Mouse (Mus musculus) hindbrain, embryonic 13.5 days (tissue): Measurements from ENCODE around the gene Gnl2. TPM values are rescaled to one million over a fixed set of nuclear protein-coding genes. Genes with fewer than 3 reads are reported as not detected.
A peak's percentile ranks its signal among the peaks of the same experiment; 100 is the strongest.

ENCODE experiments used
- ATAC-seq: fragments of 200-750 bp; cut with Nextera tagmentation; 2 replicates; pipeline ENCODE4 v1.8.0; 2017; ENCODE audit warnings: moderate TSS enrichment; ENCODE audit not compliant: low FRiP score
- H3K27ac ChIP-seq: fragments of 300-500 bp; sonication (generic); 2 replicates; pipeline ENCODE4 v1.5.1; 2015; ENCODE audit warnings: inconsistent platforms, mild to moderate bottlenecking, moderate library complexity
- H3K27me3 ChIP-seq: fragments of 300-500 bp; sonication (generic); 2 replicates; pipeline ENCODE4 v1.6.1; 2015; ENCODE audit warnings: mild to moderate bottlenecking, inconsistent platforms
- H3K36me3 ChIP-seq: fragments of 300-500 bp; sonication (generic); 2 replicates; pipeline ENCODE4 v1.6.1; 2015; ENCODE audit warnings: mild to moderate bottlenecking, inconsistent platforms
- H3K4me1 ChIP-seq: fragments of 300-500 bp; sonication (generic); replicated peaks from 2 replicates; pipeline ENCODE4 v1.6.1; 2015; ENCODE audit warnings: inconsistent platforms
- H3K4me2 ChIP-seq: fragments of 300-500 bp; sonication (generic); 2 replicates; pipeline ENCODE4 v1.6.1; 2015; ENCODE audit warnings: inconsistent platforms, mild to moderate bottlenecking, moderate library complexity
- H3K4me3 ChIP-seq: fragments of 300-500 bp; sonication (generic); 2 replicates; pipeline ENCODE4 v1.5.1; 2015; ENCODE audit warnings: mild to moderate bottlenecking, inconsistent platforms
- H3K9ac ChIP-seq: fragments of 300-500 bp; sonication (generic); 2 replicates; pipeline ENCODE4 v1.6.1; 2015; ENCODE audit warnings: mild to moderate bottlenecking, inconsistent platforms
- H3K9me3 ChIP-seq: fragments of 300-500 bp; sonication (generic); 2 replicates; pipeline ENCODE4 v1.6.1; 2016; ENCODE audit warnings: inconsistent platforms
- WGBS: fragments of 180-500 bp; shearing (Covaris S2); methylation state at CpG from one replicate; pipeline ENCODE4 v1.1.7; 2015; 5-methylcytosine and 5-hydroxymethylcytosine counted together
- polyA plus RNA-seq: library from polyadenylated mRNA; unstranded; fragments of >200 nt; fragmentation: Nextera tagmentation; extraction: Ambion mirVana; gene quantifications from 2 replicates; pipeline ENCODE4 v1.2.1, GENCODE M21; 2015

Gnl2 gene
- polyA plus RNA-seq, 1 experiment from 2014 or later = 90.6 TPM

DNA sequence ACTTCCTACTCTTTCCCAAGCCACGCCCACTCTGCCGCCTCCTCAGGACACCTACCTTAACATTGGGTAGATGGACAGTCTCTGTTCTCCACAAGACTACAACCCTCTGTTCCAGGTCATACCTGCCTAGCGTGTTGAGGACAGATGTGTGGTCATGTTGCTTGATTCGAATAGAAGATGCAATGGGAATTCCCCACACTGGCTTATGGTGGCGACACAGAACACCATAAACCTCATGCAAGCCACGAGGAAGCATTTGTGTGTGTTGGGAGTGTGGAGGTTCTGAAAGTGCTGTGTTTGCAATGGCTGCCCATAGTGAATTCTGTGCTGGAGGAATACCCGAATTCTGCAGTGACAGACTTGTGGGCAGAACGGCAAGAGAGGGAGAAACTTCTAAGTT, 47.4 kb downstream of the Gnl2 start:
- H3K9me3 ChIP-seq = no peaks in the 10 kb centered on the region
- no peak for ATAC-seq
- H3K27me3 ChIP-seq = peaks cover 12% of the 10 kb centered on the region; the same call in 1 of the 2 replicates
- H3K9ac ChIP-seq = no peak overlapping the region
- no peak overlapping the region for H3K4me2 ChIP-seq
- H3K4me3 ChIP-seq = no peak overlapping the region
- WGBS = 83% methylated on average over 8 of the region's 8 CpGs
- no peak overlapping the region for H3K27ac ChIP-seq
- peaks cover 2% of the 10 kb centered on the region; the same call in 1 of the 2 replicates for H3K36me3 ChIP-seq
- peaks cover 21% of the 10 kb centered on the region for H3K4me1 ChIP-seq

DNA sequence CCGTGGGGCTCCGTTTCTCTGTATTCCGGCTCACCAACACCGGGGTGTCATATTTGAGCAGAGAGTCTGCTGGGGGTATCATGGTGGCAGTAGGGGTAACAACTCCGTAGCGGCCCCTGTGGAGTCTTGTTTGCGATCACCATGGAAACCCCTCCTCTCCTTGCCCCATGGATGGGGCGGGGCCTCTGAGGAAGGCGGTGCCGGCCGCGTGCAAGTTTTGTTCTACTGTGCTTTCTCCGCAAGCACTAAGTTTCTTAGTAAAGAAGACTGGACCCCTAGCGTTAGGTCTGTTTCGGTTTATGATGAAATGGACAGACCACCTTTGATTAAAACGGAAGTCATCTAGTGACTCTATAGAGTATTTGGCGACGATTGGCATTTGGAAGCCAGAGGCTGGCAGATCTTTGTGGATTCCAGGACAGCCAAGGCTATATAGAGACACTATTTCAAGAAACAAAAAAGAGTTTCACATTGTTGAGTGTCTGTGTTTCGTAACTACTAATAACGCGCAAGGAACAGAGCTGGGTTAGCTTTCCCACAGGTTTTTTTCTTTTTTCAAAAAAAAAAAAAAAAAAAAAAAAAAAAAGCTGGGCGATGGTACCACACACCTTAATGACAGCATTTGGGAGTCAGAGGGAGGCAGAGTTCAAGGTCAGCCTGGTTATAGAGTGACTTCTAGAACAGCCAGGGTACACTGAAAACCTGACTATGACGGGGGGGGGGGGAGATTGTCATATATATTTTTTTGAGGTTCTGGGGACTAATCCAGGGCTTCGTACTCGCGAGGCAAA, 49.3 kb downstream of the Gnl2 start, which contains the start of gene Dnali1:
Gene Dnali1 (minus strand): TSS at position 187 of the 791 bp plus-strand sequence.
- Histone ChIP-seq H3K36me3 (peaks cover 20% of the 10 kb centered on the region), H3K9me3 (no peaks in the 10 kb centered on the region), H3K27ac (peak within 1 kb of the TSS; percentile 70), H3K4me2 (peak within 1 kb of the TSS; percentile 90), H3K4me3 (peak within 1 kb of the TSS; percentile 90), H3K9ac (peak within 1 kb of the TSS; percentile 91), H3K4me1 (peaks cover 21% of the 10 kb centered on the region), H3K27me3 (peaks cover 12% of the 10 kb centered on the region; the same call in 1 of the 2 replicates)
- WGBS = 4% methylated on average over 26 of the region's 26 CpGs
- peak; percentile 44; the same call in 1 of the 2 replicates for ATAC-seq

DNA sequence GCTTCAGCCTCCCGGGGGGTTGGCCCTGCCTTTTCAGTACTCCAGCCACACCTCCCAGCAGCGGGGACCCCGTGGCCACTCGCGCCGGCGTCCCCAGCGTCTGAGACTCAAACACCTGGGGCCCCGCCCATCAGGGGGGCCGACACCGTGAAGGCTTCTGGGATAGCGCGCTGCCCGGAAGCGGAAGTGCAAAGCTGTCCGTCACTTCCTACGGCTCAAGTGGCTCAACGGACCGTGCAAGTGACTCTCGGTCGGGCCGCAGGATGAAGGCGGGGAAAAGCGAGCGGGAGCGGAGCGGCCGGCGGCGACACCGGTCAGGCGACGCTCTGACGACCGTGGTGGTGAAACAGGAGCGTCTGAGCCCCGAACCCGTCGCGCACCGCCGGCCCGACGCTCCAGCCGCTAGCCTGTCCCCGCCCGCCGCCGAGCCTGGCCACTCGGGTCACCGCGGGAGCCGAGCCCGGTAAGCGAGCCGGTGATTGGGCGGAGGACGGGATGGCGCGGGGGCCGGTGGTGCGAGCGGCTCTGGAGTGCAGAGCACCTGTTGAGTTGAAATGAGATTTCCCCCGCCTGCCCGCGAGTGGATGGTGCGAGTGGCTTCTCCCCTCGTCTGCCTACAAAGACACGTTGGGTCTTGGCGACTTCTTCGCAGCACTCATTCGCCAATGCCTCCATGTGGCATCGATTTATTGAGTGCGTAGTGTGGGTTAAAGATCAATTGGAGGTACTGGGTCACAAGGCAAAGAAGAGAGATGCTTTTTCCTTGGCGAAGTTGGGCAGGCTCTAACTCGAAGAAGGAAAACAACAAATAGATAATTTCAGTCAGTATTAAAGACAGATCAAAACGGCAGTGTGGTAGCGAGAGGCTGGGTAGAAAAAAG, 50.3 kb downstream of the Gnl2 start, which contains the start of gene Snip1:
Gene Snip1 (plus strand): TSS at position 183 of the 881 bp plus-strand sequence.
- Histone ChIP-seq H3K9ac (peak within 1 kb of the TSS; percentile 91), H3K4me3 (peak within 1 kb of the TSS; percentile 90), H3K9me3 (no peaks in the 10 kb centered on the region), H3K27ac (peak within 1 kb of the TSS; percentile 70), H3K4me1 (peaks cover 21% of the 10 kb centered on the region), H3K27me3 (peaks cover 12% of the 10 kb centered on the region; the same call in 1 of the 2 replicates), H3K4me2 (peak within 1 kb of the TSS; percentile 90), H3K36me3 (peaks cover 30% of the 10 kb centered on the region)
- ATAC-seq = peak; percentile 93
- under 1% methylated on average over 74 of the region's 78 CpGs for WGBS

DNA sequence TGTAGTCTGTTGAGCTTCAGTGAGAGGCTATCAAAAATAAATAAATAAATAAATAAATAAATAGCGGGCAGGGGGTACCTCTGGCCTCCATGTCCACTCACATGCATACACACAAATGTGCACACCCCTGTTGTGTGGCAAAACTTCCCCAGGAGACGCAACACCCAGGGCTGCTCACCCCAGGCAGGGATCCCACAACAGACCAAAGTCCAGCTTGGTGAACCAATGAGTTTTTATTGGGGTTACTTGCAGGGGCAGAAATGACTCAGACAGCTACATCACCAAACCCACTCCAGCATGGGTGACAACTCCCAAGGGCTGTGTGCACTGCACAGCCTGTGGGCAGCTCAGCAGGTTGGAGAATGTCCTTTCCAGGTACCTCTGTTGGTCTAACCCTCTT, 61.3 kb downstream of the Gnl2 start:
- ATAC-seq = no peak
- 92% methylated on average over 2 of the region's 2 CpGs for WGBS

DNA sequence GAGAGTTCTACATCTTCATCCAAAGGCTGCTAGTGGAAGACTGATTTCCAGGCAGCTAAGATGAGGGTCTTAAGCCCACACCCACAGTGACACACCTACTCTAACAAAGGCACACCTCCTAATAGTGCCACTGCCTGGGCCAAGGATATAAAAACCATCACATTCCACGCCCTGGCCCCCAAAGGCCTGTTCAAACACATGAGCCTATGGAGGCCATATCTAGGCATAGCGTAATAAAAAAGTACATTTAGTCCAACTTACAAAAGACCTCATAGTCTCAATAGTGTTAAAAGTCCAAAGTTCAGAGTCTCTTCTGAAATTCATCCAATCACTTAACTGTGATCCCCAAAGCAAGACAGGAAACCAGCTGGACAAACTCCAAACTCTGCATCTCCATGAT, 62.3 kb downstream of the Gnl2 start:
- H3K4me1 ChIP-seq = peaks cover 2% of the 10 kb centered on the region; the same call in 1 of the 2 replicates
- no peaks in the 10 kb centered on the region for H3K9me3 ChIP-seq
- H3K4me2 ChIP-seq = no peak overlapping the region
- no peak overlapping the region for H3K4me3 ChIP-seq
- no peak overlapping the region for H3K9ac ChIP-seq
- ATAC-seq = no peak
- no peaks in the 10 kb centered on the region for H3K27me3 ChIP-seq
- WGBS = 97% methylated on average over 2 of the region's 2 CpGs
- H3K36me3 ChIP-seq = peaks cover 38% of the 10 kb centered on the region
- H3K27ac ChIP-seq = no peak overlapping the region

More for the DNA sequence above, 61.3 kb downstream of the Gnl2 start:
- Histone ChIP-seq H3K4me2 (no peak overlapping the region), H3K27me3 (no peaks in the 10 kb centered on the region), H3K36me3 (peaks cover 48% of the 10 kb centered on the region), H3K9me3 (no peaks in the 10 kb centered on the region), H3K9ac (no peak overlapping the region), H3K4me3 (no peak overlapping the region), H3K4me1 (no peaks in the 10 kb centered on the region), H3K27ac (no peak overlapping the region)

DNA sequence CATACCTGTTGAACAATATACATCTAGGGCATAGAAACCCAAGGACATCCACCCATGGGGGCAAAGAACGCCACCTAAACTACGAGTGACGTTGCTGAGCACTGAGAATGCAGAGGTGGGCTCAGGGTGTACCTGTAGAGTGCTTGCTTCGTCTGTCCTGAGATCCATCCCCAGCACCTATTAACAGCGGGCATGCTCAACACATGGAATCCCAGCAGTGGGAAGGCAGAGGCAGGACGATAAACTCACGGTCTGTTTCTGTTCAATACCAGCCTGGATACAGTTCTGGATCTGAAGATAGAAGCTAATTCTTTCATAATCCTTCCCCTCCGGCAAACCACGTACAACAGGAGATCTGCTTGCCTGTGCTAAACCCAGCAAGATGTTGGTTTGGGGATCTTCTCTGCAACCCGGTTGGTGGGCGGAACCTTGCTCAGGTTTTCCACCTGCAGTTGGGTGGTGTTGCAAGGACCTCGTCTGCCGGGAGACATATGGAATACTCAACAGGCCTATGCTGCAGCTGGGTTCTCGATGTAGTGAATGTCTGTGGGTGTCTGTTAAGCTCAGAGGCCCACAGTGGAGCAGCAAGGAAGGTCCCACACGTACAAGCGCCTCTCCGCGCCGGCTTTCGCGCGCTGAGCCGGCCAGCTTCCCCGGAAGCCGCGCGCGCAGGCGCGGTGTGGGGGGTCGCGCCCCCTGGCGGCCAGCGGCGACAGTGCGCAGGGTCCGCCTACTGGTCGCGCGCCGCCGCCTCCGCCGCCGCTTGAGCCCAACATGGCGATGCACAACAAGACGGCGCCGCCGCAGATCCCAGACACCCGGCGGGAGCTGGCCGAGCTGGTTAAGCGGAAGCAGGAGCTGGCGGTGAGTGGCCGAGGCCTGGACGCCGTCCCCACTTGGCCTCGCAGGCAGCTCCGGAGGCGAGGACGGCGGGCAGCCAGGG, 68.3 kb downstream of the Gnl2 start, which contains the start of gene Meaf6:
Gene Meaf6 (plus strand): TSS at position 732 of the 943 bp plus-strand sequence.
- Histone ChIP-seq H3K4me3 (peak within 1 kb of the TSS; percentile 86), H3K27me3 (no peaks in the 10 kb centered on the region), H3K4me2 (peak within 1 kb of the TSS; percentile 79), H3K36me3 (peaks cover 31% of the 10 kb centered on the region), H3K4me1 (peaks cover 28% of the 10 kb centered on the region), H3K9ac (peak within 1 kb of the TSS; percentile 93), H3K27ac (peak within 1 kb of the TSS; percentile 99), H3K9me3 (no peaks in the 10 kb centered on the region)
- ATAC-seq = peak; percentile 87
- WGBS = 1% methylated on average over 42 of the region's 63 CpGs

DNA sequence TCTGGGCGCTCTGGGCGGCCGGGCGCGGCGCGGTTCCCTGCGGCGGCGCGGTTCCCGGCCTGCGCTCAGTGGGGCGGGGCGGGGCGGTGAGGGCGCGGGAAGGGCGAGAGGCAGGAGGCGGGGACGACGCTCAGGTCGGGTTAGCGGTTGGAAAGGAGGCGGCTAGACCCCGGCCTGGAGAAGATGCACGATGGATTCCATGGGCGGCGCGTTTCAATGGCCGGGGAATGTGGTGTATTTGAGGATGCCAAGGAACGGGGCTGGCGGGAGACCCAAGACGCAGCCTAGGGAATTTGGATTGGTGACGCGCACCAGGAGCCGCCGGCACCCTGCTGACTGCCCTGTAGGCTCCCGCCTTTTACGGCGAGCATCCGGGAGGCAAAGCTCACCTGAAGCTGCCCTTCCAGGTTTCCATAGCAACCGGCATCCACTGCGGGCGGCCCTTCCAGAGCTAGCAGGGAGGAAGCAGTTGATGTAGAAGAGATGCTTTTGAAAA, 69.0 kb downstream of the Gnl2 start:
- H3K36me3 ChIP-seq = peaks cover 38% of the 10 kb centered on the region
- H3K4me1 ChIP-seq = peaks cover 28% of the 10 kb centered on the region
- H3K4me2 ChIP-seq = peak overlapping the region; percentile 70
- H3K27ac ChIP-seq = peak overlapping the region; percentile 99
- no peaks in the 10 kb centered on the region for H3K9me3 ChIP-seq
- no peaks in the 10 kb centered on the region for H3K27me3 ChIP-seq
- peak overlapping the region; percentile 93 for H3K9ac ChIP-seq
- WGBS = 2% methylated on average over 42 of the region's 45 CpGs
- H3K4me3 ChIP-seq = peak overlapping the region; percentile 86
- ATAC-seq = peak; percentile 90

DNA sequence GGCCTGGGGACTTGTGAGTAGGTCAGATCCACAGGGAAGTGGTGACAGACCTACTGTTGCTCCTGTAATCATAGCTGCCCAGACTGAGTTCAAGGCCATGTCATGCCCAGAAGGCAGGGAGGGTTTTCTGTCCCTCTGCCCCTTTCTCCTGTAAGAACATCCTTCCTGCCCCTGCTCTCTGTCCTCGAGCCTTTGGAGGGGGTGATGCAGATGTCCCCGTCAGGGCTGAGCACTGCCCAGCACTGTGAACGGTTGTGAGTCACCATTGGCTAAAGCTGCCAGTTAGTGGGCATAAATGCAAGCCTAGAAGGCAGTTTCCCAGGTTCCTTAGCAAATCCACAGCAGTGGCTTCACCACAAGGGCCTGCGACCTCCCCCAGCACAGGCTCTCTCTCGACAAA, 76.6 kb downstream of the Gnl2 start:
- Histone ChIP-seq H3K4me1 (no peaks in the 10 kb centered on the region), H3K4me2 (no peak overlapping the region), H3K9ac (no peak overlapping the region), H3K4me3 (no peak overlapping the region), H3K27me3 (no peaks in the 10 kb centered on the region), H3K27ac (no peak overlapping the region), H3K9me3 (no peaks in the 10 kb centered on the region), H3K36me3 (peaks cover 58% of the 10 kb centered on the region)
- 90% methylated on average over 5 of the region's 5 CpGs for WGBS
- ATAC-seq = no peak

DNA sequence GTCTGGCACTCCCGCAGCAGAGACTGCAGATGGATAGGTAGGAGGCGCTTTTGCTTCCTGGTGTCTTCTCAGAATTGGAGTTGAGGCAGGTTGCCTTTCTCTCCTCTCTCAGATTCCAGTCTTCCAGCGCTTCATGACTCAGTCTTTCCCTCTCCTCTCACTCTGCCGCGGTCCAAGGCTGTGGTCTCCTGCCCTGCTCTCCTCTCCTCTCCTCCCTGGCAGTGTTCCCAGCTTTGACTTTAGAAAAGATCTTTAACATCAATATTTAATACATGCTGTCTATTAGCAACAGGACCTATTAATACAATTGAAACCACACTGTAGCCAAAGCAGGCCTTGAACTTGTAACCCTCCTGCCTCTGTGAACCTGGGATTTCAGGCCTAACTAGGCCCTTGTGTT, 79.7 kb downstream of the Gnl2 start:
- H3K9me3 ChIP-seq = no peaks in the 10 kb centered on the region
- H3K4me3 ChIP-seq = no peak overlapping the region
- H3K9ac ChIP-seq = no peak overlapping the region
- WGBS = 97% methylated on average over 5 of the region's 5 CpGs
- H3K27ac ChIP-seq = no peak overlapping the region; the same call in 1 of the 2 replicates
- H3K4me2 ChIP-seq = no peak overlapping the region
- no peaks in the 10 kb centered on the region for H3K27me3 ChIP-seq
- no peaks in the 10 kb centered on the region for H3K4me1 ChIP-seq
- H3K36me3 ChIP-seq = peaks cover 29% of the 10 kb centered on the region
- no peak for ATAC-seq

DNA sequence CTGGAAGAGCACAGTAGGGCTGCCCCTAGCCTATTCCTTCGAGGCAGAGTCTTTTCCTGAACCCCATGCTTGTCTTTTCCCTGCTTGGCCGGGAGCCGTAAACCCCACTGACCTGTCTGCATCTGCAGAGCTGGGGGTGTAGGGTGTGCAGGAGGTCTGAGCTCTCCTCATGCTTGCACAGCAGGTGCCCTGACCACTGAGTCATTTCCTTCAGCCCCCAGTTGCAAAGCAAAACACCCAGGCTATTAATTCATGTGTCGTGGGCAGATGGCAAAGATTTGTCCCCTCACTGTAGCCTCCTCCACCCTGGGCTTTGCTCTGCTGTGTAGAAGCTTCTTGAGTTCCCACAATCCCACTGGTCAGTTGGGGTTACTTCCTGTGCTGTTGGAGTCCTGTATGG, 81.0 kb downstream of the Gnl2 start:
- 93% methylated on average over 4 of the region's 4 CpGs for WGBS
- Histone ChIP-seq H3K27me3 (no peaks in the 10 kb centered on the region), H3K36me3 (peaks cover 22% of the 10 kb centered on the region), H3K9ac (no peak overlapping the region), H3K27ac (no peak overlapping the region), H3K4me3 (no peak overlapping the region), H3K4me2 (no peak overlapping the region), H3K4me1 (no peaks in the 10 kb centered on the region), H3K9me3 (no peaks in the 10 kb centered on the region)
- ATAC-seq = no peak

DNA sequence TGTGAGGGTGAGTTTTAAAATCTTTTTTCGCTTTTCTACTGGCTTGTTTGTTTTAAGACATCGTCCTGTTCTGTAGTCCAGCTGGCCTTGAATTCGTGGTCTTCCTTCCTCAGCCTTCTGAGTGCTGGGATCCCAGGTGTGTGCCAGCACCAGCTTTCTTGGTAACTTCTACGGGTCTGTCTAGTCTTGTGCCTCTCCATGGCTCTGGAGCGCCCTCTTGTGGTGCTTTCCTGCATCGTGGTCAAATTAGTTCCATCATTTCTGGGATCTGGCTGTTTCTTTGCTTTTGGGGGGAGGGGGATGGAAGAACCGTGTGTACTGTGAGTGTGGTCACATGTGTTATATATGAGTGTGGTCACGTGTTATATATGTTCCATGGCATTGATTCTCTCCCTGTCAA, 83.1 kb downstream of the Gnl2 start:
- peak; percentile 43; the same call in 1 of the 2 replicates for ATAC-seq
- Histone ChIP-seq H3K4me2 (no peak overlapping the region), H3K9me3 (no peaks in the 10 kb centered on the region), H3K9ac (no peak overlapping the region), H3K4me3 (no peak overlapping the region), H3K27ac (no peak overlapping the region; the same call in 1 of the 2 replicates), H3K27me3 (no peaks in the 10 kb centered on the region), H3K36me3 (peaks cover 26% of the 10 kb centered on the region), H3K4me1 (no peaks in the 10 kb centered on the region)
- 8% methylated on average over 8 of the region's 8 CpGs for WGBS
